Mouse (Mus musculus): ENCODE data around the gene Atp6v0b. TPM values are rescaled to one million over a fixed set of nuclear protein-coding genes. Genes with fewer than 3 reads are reported as not detected.

Gene Atp6v0b
- polyA plus RNA-seq (2014; fragmentation: Nextera tagmentation; extraction: Ambion mirVana) = 187 and 195 TPM in 2 replicates

DNA sequence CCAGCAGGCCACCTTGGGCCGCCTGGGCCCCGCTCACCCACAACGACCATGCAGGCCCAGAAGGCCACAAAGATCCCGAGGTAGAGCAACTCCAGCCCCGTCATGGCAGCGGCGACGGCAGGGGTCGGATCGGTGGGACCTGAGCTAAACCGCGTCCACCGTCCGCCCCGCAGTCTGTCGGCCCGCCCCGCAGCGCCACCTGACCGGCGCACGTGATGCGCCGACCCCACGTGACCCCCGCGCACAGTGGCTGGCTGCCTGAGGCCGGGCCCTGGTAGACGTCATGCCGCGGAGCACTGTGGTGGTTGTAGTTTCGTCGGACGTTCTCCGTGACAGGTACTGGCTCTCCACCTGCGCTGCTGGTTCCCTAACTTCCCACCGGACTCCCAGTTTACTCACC lies at the start of gene Atp6v0b:
Atp6v0b (minus strand) TSS at position 201 of the 400 bp plus-strand sequence.
- WGBS = under 1% methylated on average over 35 of the region's 37 CpGs
- Histone ChIP-seq H3K4me1 (replicated peaks; ENCODE audit: control insufficient read depth, insufficient read depth, low read length) (peaks cover 26% of the 10 kb centered on the region), H3K27ac (ENCODE audit: low read depth, low read length) (peak within 1 kb of the TSS; percentile 31; the same call in 1 of the 2 replicates)

DNA sequence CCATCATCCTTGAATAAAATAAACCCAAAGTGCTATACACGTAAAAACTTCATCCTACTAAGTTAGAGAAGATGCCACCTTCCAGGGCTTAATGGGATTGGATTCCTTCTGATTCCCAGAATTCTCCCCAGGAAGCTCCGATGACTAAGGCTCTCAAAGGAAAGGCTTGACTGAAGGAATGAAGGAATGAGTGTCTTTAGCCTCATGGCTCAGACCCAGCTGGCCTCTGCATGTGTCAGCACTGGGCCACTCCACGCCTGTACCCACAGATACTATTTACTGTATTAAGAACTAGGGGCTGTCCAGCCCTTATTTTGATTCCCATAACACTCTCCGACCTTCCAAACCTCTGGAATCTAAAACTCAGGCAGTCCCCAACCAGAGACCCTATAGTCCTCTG lies 46.9 kb upstream of the Atp6v0b start:
- Histone ChIP-seq H3K27ac (ENCODE audit: low read depth, low read length) (no peak overlapping the region), H3K27me3 (ENCODE audit: control insufficient read depth, insufficient read depth, low read length) (peaks cover 11% of the 10 kb centered on the region), H3K4me3 (ENCODE audit: low read depth, low read length) (no peak overlapping the region), H3K9me3 (ENCODE audit: control insufficient read depth, low read length) (no peaks in the 10 kb centered on the region), H3K36me3 (ENCODE audit: control insufficient read depth, insufficient read depth, low read length) (no peaks in the 10 kb centered on the region), H3K9ac (ENCODE audit: low read length) (no peak overlapping the region), H3K4me1 (replicated peaks; ENCODE audit: control insufficient read depth, insufficient read depth, low read length) (no peaks in the 10 kb centered on the region; the same call in 1 of the 2 replicates), H3K4me2 (ENCODE audit: low read depth, low read length, severe bottlenecking) (no peak overlapping the region)
- WGBS = 90% methylated on average over 4 of the region's 4 CpGs
- ATAC-seq (replicated peaks; ENCODE audit: low FRiP score) = no peak
- DNase-seq (ENCODE audit: low spot score) = no peak

More for the DNA sequence above, at the start of gene Atp6v0b:
- peak within 1 kb of the TSS; percentile 87 for H3K4me3 ChIP-seq (ENCODE audit: low read depth, low read length)
- H3K9me3 ChIP-seq (ENCODE audit: control insufficient read depth, low read length) = no peaks in the 10 kb centered on the region
- H3K9ac ChIP-seq (ENCODE audit: low read length) = peak within 1 kb of the TSS; percentile 82
- H3K36me3 ChIP-seq (ENCODE audit: control insufficient read depth, insufficient read depth, low read length) = no peaks in the 10 kb centered on the region; the same call in 1 of the 2 replicates
- peak; percentile 95 for DNase-seq (ENCODE audit: low spot score)
- ATAC-seq (replicated peaks; ENCODE audit: low FRiP score) = peak; percentile 88
- H3K4me2 ChIP-seq (ENCODE audit: low read depth, low read length, severe bottlenecking) = peak within 1 kb of the TSS; percentile 91
- no peaks in the 10 kb centered on the region for H3K27me3 ChIP-seq (ENCODE audit: control insufficient read depth, insufficient read depth, low read length)

DNA sequence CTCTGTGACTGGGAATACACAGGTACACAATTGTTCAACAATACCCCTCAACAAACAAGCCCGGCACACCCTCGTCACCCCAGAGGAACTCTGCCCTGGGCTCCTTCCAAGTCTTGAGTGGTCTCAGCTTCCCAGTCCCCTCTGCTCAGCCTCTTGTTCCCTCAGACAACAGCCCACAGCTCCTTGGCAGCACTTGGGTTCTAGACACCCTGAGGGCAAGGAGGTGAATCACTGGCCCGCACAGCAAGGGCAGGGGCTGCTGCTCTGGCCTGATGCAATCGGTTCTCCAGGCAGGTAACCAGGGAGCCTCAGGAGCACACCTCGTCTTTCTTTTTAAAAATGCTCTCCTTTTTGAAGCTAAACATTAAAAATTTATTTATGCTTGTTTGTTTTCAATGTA lies 46.1 kb upstream of the Atp6v0b start:
- Histone ChIP-seq H3K36me3 (ENCODE audit: control insufficient read depth, insufficient read depth, low read length) (no peaks in the 10 kb centered on the region), H3K27ac (ENCODE audit: low read depth, low read length) (no peak overlapping the region), H3K9me3 (ENCODE audit: control insufficient read depth, low read length) (no peaks in the 10 kb centered on the region), H3K4me3 (ENCODE audit: low read depth, low read length) (no peak overlapping the region), H3K9ac (ENCODE audit: low read length) (no peak overlapping the region), H3K27me3 (ENCODE audit: control insufficient read depth, insufficient read depth, low read length) (peaks cover 20% of the 10 kb centered on the region), H3K4me1 (replicated peaks; ENCODE audit: control insufficient read depth, insufficient read depth, low read length) (no peaks in the 10 kb centered on the region; the same call in 1 of the 2 replicates), H3K4me2 (ENCODE audit: low read depth, low read length, severe bottlenecking) (no peak overlapping the region)
- ATAC-seq (replicated peaks; ENCODE audit: low FRiP score) (no peak), DNase-seq (ENCODE audit: low spot score) (no peak)
- WGBS = 85% methylated on average over 5 of the region's 5 CpGs

DNA sequence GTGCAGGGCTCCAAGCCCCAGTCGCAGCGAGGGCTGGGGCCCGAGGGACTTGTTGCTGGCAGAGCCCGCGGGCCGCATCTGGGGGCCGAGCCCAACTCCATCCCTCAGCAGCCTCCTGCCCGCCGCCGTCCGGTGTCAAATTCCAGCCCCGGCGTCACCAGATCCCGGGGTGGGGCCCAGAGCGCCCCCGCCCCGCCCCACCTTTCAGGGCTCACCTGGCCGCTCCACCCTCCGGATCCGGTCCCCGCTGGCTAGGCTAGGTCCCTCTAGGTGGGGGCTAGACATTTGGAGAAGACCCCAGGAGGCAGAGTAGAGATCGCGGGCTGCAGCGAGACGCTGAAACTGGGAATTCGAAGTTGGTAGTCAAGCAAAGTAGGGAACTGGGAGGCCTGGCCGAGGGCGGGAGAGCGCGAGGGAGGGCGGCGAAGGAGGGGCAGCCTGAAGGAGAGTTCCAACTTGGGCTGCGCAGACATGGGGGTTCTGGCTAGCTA lies 42.3 kb upstream of the Atp6v0b start, which contains the start of gene Artn:
Artn (minus strand) TSS at position 373 of the 491 bp plus-strand sequence.
- peaks cover 9% of the 10 kb centered on the region; the same call in 1 of the 2 replicates for H3K4me1 ChIP-seq (replicated peaks; ENCODE audit: control insufficient read depth, insufficient read depth, low read length)
- peaks cover 48% of the 10 kb centered on the region for H3K27me3 ChIP-seq (ENCODE audit: control insufficient read depth, insufficient read depth, low read length)
- peak within 1 kb of the TSS; percentile 36 for H3K9ac ChIP-seq (ENCODE audit: low read length)
- DNase-seq (ENCODE audit: low spot score) (peak; percentile 72), ATAC-seq (replicated peaks; ENCODE audit: low FRiP score) (peak; percentile 29; the same call in 1 of the 2 replicates)
- peak within 1 kb of the TSS; percentile 31 for H3K4me3 ChIP-seq (ENCODE audit: low read depth, low read length)
- no peaks in the 10 kb centered on the region for H3K36me3 ChIP-seq (ENCODE audit: control insufficient read depth, insufficient read depth, low read length)
- H3K4me2 ChIP-seq (ENCODE audit: low read depth, low read length, severe bottlenecking) = peak within 1 kb of the TSS; percentile 71
- WGBS = 0% methylated on average over 33 of the region's 33 CpGs
- no peak within 1 kb of the TSS for H3K27ac ChIP-seq (ENCODE audit: low read depth, low read length)
- no peaks in the 10 kb centered on the region for H3K9me3 ChIP-seq (ENCODE audit: control insufficient read depth, low read length)

DNA sequence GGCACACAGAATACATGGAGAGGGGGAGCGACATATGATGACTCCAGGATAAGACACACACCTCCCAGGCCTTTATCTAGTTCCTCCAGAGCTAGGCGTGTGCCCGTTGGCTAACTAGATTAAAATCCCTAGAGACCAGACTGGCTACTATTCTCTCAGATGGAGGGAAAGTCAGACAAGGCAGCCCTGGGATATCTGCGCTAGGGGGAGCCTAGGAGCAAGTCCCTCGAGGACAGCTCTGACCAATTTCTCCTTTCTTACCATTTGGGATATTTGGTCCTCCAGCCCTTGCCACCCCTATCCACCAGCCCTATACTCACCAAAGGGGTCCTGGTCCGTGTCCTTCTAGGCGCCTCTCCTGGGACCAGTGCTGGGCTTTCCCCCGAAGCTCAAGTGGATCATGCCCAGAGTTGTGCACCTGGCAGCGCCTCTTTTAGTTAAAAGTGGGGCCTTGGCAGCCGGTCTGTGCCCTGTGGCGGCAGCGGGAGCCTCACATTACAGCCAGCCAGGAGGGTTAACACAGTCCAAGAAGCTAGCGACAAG lies 41.6 kb upstream of the Atp6v0b start:
- peak overlapping the region; percentile 36; the same call in 1 of the 2 replicates for H3K9ac ChIP-seq (ENCODE audit: low read length)
- DNase-seq (ENCODE audit: low spot score) (peak; percentile 71), ATAC-seq (replicated peaks; ENCODE audit: low FRiP score) (peak; percentile 42; the same call in 1 of the 2 replicates)
- peaks cover 9% of the 10 kb centered on the region; the same call in 1 of the 2 replicates for H3K4me1 ChIP-seq (replicated peaks; ENCODE audit: control insufficient read depth, insufficient read depth, low read length)
- no peaks in the 10 kb centered on the region for H3K9me3 ChIP-seq (ENCODE audit: control insufficient read depth, low read length)
- under 1% methylated on average over 13 of the region's 13 CpGs for WGBS
- peaks cover 48% of the 10 kb centered on the region for H3K27me3 ChIP-seq (ENCODE audit: control insufficient read depth, insufficient read depth, low read length)
- H3K27ac ChIP-seq (ENCODE audit: low read depth, low read length) = no peak overlapping the region
- peak overlapping the region; percentile 71 for H3K4me2 ChIP-seq (ENCODE audit: low read depth, low read length, severe bottlenecking)
- H3K4me3 ChIP-seq (ENCODE audit: low read depth, low read length) = peak overlapping the region; percentile 31
- H3K36me3 ChIP-seq (ENCODE audit: control insufficient read depth, insufficient read depth, low read length) = no peaks in the 10 kb centered on the region

DNA sequence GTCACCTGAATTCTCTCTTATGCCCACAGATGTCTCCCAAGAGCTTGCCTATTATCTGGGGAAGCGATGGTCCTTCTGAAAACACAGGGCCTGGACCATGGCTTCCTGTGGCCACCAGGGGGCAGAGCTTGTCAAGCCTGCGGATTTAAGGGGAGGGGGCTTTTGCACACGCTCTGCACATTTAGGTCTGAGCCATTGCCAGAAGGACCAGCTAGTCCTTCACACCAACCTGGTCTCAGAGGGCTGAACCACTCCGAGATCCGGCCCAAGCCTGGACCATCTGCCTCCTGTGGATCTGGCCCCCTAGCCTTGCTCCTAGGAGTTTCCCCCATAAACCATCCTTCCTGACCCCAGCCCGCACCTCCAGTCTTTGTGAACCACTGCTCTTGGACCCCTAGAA lies 41.1 kb upstream of the Atp6v0b start:
- H3K9me3 ChIP-seq (ENCODE audit: control insufficient read depth, low read length) = no peaks in the 10 kb centered on the region
- no peak overlapping the region for H3K27ac ChIP-seq (ENCODE audit: low read depth, low read length)
- H3K4me3 ChIP-seq (ENCODE audit: low read depth, low read length) = no peak overlapping the region
- peaks cover 48% of the 10 kb centered on the region for H3K27me3 ChIP-seq (ENCODE audit: control insufficient read depth, insufficient read depth, low read length)
- DNase-seq (ENCODE audit: low spot score) (peak; percentile 85), ATAC-seq (replicated peaks; ENCODE audit: low FRiP score) (peak; percentile 35; the same call in 1 of the 2 replicates)
- H3K36me3 ChIP-seq (ENCODE audit: control insufficient read depth, insufficient read depth, low read length) = no peaks in the 10 kb centered on the region
- H3K4me2 ChIP-seq (ENCODE audit: low read depth, low read length, severe bottlenecking) = no peak overlapping the region
- no peak overlapping the region for H3K9ac ChIP-seq (ENCODE audit: low read length)
- peaks cover 9% of the 10 kb centered on the region; the same call in 1 of the 2 replicates for H3K4me1 ChIP-seq (replicated peaks; ENCODE audit: control insufficient read depth, insufficient read depth, low read length)
- WGBS = 10% methylated on average over 6 of the region's 6 CpGs

DNA sequence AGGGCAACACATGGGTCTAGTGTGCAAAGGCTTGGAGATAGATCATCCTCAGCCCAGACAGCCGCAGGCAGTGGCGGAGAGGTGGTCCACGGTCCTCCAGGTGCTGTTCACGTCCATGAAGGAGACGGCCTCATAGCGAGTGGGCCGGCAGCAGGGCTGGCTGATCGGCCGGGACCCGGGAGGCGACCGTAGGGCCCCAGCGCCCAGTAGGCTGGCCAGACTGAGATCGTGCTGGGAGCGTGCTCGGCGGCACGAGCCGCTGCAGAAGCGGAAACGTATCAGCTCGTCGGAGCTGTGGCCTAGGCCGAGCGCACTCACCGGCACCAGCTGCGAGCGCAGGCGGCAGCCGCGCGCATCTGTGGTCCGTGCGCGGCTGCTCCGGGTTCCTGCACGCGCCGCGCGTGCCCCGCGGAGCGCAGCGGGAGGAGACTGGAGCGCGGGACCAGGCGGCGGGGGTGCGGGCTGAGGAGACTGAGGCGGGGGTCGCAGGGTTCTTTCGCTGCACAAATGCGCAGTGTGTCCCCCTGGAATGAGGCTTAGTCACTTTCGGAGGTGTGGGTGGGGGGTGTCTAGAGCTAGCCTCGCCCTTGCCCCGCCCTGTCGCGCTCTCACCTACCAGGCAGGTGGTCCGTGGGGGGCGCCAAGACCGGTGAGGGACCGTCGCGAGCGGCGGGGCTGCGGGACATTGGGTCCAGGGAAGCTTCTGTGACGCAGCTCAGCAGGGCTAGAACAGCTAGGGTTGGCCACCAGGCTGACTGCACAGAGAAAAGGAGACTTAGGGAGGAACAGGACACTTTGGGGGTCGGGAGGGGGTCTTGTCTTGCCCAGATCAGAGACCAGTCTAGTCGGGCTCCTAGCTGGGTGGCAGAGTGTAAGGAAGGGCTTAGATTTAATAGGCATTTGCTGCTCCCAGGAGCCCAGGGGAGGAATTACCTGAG lies 39.7 kb upstream of the Atp6v0b start:
- H3K27me3 ChIP-seq (ENCODE audit: control insufficient read depth, insufficient read depth, low read length) = peaks cover 48% of the 10 kb centered on the region
- H3K4me2 ChIP-seq (ENCODE audit: low read depth, low read length, severe bottlenecking) = peak overlapping the region; percentile 65
- peaks cover 9% of the 10 kb centered on the region; the same call in 1 of the 2 replicates for H3K4me1 ChIP-seq (replicated peaks; ENCODE audit: control insufficient read depth, insufficient read depth, low read length)
- peak; percentile 69 for ATAC-seq (replicated peaks; ENCODE audit: low FRiP score)
- peak overlapping the region; percentile 41 for H3K4me3 ChIP-seq (ENCODE audit: low read depth, low read length)
- H3K27ac ChIP-seq (ENCODE audit: low read depth, low read length) = no peak overlapping the region
- H3K9ac ChIP-seq (ENCODE audit: low read length) = peak overlapping the region; percentile 51
- H3K36me3 ChIP-seq (ENCODE audit: control insufficient read depth, insufficient read depth, low read length) = no peaks in the 10 kb centered on the region
- WGBS = 1% methylated on average over 61 of the region's 71 CpGs
- peak; percentile 73 for DNase-seq (ENCODE audit: low spot score)
- no peaks in the 10 kb centered on the region for H3K9me3 ChIP-seq (ENCODE audit: control insufficient read depth, low read length)

DNA sequence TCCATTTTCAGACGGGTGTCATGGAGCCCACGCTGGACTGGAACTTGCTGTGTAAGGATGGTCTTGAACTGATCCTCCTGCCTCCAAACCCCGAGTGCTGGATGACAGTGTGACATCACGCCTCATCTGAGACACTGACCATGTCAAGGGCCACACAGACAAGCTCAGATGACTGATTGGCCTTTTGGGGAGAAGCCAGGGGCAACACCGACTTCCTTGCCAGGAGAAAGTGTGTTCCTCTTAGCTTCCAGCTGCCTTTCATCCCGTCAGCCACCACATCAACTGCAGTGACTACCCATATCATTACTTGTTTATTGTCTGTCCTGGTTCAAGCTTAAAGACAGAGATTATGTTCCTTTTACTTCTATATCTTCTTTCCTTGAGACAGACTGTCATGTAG lies 37.8 kb upstream of the Atp6v0b start:
- Histone ChIP-seq H3K4me2 (ENCODE audit: low read depth, low read length, severe bottlenecking) (no peak overlapping the region), H3K9me3 (ENCODE audit: control insufficient read depth, low read length) (no peaks in the 10 kb centered on the region), H3K27ac (ENCODE audit: low read depth, low read length) (no peak overlapping the region), H3K9ac (ENCODE audit: low read length) (no peak overlapping the region), H3K4me1 (replicated peaks; ENCODE audit: control insufficient read depth, insufficient read depth, low read length) (peaks cover 9% of the 10 kb centered on the region; the same call in 1 of the 2 replicates), H3K36me3 (ENCODE audit: control insufficient read depth, insufficient read depth, low read length) (no peaks in the 10 kb centered on the region), H3K4me3 (ENCODE audit: low read depth, low read length) (no peak overlapping the region), H3K27me3 (ENCODE audit: control insufficient read depth, insufficient read depth, low read length) (peaks cover 42% of the 10 kb centered on the region)
- WGBS = 71% methylated on average over 6 of the region's 6 CpGs
- DNase-seq (ENCODE audit: low spot score) (no peak), ATAC-seq (replicated peaks; ENCODE audit: low FRiP score) (no peak)

Data from forebrain, embryonic 11.5 days (tissue).